ENCODE assay signal across 11 mouse cellular contexts in genomic region chr2:126977428-126977827, GRCm38 (mm10).
"Had no signal": no experiment of that assay in that cellular context is flagged by ENCODE, and none has a peak within 500 bp of the region (broad histone marks: within the 10 kb centered on the region; RNA-seq: fewer than 3 reads in every experiment).

No protein-coding gene starts in this region.

- H3K4me1 ChIP-seq: limb, embryonic 15.5 days; midbrain, embryonic 12.5 days; neural tube, embryonic 13.5 days; stomach, embryonic 15.5 days had no signal

- H3K36me3 ChIP-seq: limb, embryonic 15.5 days; midbrain, embryonic 12.5 days; neural tube, embryonic 13.5 days; stomach, embryonic 15.5 days had no signal

- DNase-seq: lung, adult 18-20 months; retina, postnatal 1 day; right cerebral cortex, postnatal 14 days; thymus, adult 2 months; thymus, postnatal 25 days had no signal

- H3K27me3 ChIP-seq: limb, embryonic 15.5 days; midbrain, embryonic 12.5 days; neural tube, embryonic 13.5 days; stomach, embryonic 15.5 days had no signal

- H3K9ac ChIP-seq: limb, embryonic 15.5 days; liver, embryonic 14.5 days; midbrain, embryonic 12.5 days; neural tube, embryonic 13.5 days; stomach, embryonic 15.5 days had no signal

- H3K27ac ChIP-seq: left cerebral cortex, adult 2 months; limb, embryonic 15.5 days; liver, embryonic 14.5 days; midbrain, embryonic 12.5 days; neural tube, embryonic 13.5 days; stomach, embryonic 15.5 days had no signal

- H3K4me3 ChIP-seq: left cerebral cortex, adult 2 months; limb, embryonic 15.5 days; midbrain, embryonic 12.5 days; neural tube, embryonic 13.5 days; stomach, embryonic 15.5 days had no signal
